Mouse (Mus musculus) ovary, postnatal 10 days (tissue): ENCODE measurements around the gene Slc6a20b.

Experiments
- DNase-seq: peaks from one replicate; pipeline ENCODE4 v3.0.0; 2022; ENCODE audit warnings: low spot score

The Slc6a20b gene

GRCm38 (mm10) chr9:123589240-123589910, 43.0 kb downstream of the Slc6a20b start:
- DNase-seq, result no peak

DNA sequence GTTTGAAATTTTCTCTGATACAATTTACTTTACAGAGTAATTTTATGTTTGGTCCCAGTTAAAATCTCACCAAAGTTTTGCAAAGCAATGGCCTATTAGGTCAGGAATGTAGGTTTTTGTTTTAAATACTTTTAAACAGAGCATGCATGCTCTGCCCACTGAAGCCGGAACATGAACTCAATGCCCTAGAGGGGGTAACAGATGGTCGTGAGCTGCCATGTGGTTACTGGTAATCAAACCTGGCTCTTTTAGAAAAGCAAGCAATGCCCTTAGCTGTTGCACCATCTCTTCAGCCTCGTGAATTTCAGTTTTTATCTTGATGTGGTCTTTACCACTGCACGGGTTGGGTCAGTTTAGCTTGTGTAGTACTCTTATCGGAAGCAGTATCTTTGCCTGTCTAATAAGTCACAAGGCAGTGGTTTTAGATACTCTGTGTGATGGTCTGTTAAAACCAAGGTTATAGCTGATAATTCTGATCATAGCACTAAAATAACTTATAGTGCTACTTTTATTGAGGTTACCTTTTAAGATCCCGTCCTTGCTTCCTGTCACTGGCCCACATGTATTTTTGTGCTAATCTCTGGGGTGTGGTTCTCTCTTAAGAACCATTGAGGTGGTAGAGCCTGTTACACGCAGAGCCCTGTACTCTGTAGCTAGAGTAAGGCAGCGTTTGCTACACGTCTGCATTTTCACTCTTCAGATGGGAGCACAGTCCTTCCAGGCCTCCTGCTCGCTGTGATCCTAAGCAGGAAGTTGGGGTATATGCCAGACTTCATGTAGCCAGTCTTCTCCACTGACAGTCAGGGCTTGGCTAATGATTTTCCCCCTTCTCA, 54.8 kb downstream of the Slc6a20b start:
- DNase-seq, result no peak

GRCm38 (mm10) chr9:123554599-123554998, 77.8 kb downstream of the Slc6a20b start:
- DNase-seq, result no peak
